Mouse (Mus musculus) small intestine, adult 2 months (tissue): ENCODE results near the gene Pml.

ENCODE experiments used
- CTCF ChIP-seq: fragments of 200-500 bp; IDR thresholded peaks from 2 replicates; pipeline ENCODE4 v1.5.1; 2012; ENCODE audit warnings: low read depth, mild to moderate bottlenecking, control low read depth, inconsistent platforms, low read length, moderate library complexity, mixed read lengths; ENCODE audit not compliant: insufficient replicate concordance, insufficient read length; ENCODE audit errors: extremely low read depth
- POLR2A ChIP-seq: fragments of 200-500 bp; IDR thresholded peaks from 2 replicates; pipeline ENCODE4 v1.6.1; 2012; ENCODE audit warnings: low read depth, mild to moderate bottlenecking, control low read depth, inconsistent platforms, low read length, moderate library complexity

DNA sequence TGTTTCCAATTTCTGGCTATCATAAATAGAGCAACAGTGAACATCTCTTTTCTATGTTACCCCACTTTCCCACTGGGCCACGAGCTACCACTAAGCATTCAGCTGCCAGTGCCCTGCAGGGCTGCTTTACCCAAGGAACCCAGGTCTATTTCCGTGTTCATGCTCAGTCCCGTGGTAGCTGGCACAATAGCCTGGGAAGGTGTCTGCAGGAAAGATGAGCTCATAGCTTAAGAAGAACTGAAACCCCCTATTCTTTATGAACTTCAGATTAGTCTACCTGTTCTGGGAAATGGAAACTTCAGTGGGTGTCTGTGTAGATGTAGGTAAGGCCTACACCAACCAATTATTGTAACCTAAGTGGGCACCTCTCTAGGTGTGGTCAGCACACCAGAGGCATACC lies 15.8 kb upstream of the Pml start:
- no peak for TF ChIP-seq CTCF
- TF ChIP-seq POLR2A: no peak
